Mouse (Mus musculus): ENCODE measurements at regions not wholly inside any gene's neighbourhood (a gene's known extent, or its start where the extent isn't known, plus 50 kb on each side); places are given as distances from the start of the nearest gene placed in this dataset.

DNA sequence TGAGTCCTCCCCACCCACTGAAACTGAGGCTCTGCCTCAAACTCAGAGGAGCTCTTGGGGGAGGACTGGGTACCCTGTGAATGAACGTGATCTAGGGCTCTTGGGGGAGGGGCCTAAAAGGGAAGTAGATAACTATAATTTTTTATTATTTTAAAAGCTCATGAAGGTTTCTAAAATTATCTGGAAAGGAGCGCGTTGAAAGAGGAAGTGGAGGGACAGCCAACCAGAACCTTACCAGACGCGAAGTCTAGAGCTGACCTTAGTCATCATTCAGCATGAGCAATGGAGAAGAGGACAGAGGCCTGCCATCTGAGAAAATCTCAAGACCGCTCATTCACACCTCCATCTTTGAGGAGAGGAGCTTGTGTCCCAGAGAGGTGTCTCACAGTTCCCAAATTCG lies 98.0 kb upstream of the Atxn1 start:
- WGBS = 95% methylated on average over 7 of the region's 7 CpGs
- DNase-seq = no peak
- no peak overlapping the region for H3K9ac ChIP-seq (replicated peaks; ENCODE audit: low read length)
- no peak overlapping the region for H3K27ac ChIP-seq (replicated peaks; ENCODE audit: low read depth, low read length)
- H3K4me3 ChIP-seq (replicated peaks; ENCODE audit: low read depth, low read length) = no peak overlapping the region
- no peaks in the 10 kb centered on the region for H3K27me3 ChIP-seq (ENCODE audit: control insufficient read depth, insufficient read depth, low read length)
- no peak for ATAC-seq (ENCODE audit: low FRiP score, low TSS enrichment)
- no peaks in the 10 kb centered on the region for H3K9me3 ChIP-seq (ENCODE audit: control insufficient read depth, low read length)
- no peaks in the 10 kb centered on the region for H3K4me1 ChIP-seq (ENCODE audit: control insufficient read depth, insufficient read depth, low read length)
- no peaks in the 10 kb centered on the region for H3K36me3 ChIP-seq (ENCODE audit: control insufficient read depth, insufficient read depth, low read length)
- no peak overlapping the region for H3K4me2 ChIP-seq (ENCODE audit: low read length)

DNA sequence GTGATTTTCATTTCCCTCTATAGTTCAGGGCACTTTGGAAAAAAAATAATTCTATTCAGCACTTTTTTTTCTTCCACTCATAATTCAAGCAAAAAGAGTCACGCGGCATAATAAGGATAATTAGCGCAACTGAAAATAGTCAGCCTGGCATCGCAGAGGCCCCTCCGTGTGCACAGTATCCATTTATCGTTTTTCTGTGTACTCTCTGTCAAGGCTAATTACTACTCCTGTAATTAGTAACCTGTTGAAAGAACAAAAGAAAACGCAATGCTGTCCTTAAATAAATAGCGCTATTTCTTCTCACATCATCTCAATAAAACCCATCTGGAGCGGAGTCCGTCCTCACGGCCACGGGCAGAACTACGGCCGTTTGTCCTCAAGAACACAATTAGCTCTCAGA lies 95.1 kb upstream of the Atxn1 start:
- Histone ChIP-seq H3K9ac (replicated peaks; ENCODE audit: low read length) (no peak overlapping the region), H3K9me3 (ENCODE audit: control insufficient read depth, low read length) (no peaks in the 10 kb centered on the region), H3K36me3 (ENCODE audit: control insufficient read depth, insufficient read depth, low read length) (no peaks in the 10 kb centered on the region), H3K4me2 (ENCODE audit: low read length) (no peak overlapping the region), H3K4me3 (replicated peaks; ENCODE audit: low read depth, low read length) (no peak overlapping the region), H3K27ac (replicated peaks; ENCODE audit: low read depth, low read length) (no peak overlapping the region), H3K27me3 (ENCODE audit: control insufficient read depth, insufficient read depth, low read length) (no peaks in the 10 kb centered on the region), H3K4me1 (ENCODE audit: control insufficient read depth, insufficient read depth, low read length) (no peaks in the 10 kb centered on the region)
- WGBS = 92% methylated on average over 14 of the region's 14 CpGs
- ATAC-seq (ENCODE audit: low FRiP score, low TSS enrichment) = no peak
- DNase-seq = no peak

- no peaks in the 10 kb centered on the region for H3K36me3 ChIP-seq (ENCODE audit: control insufficient read depth, insufficient read depth, low read length)
- H3K4me2 ChIP-seq (ENCODE audit: low read length) = no peak overlapping the region
- no peaks in the 10 kb centered on the region for H3K27me3 ChIP-seq (ENCODE audit: control insufficient read depth, insufficient read depth, low read length)
- H3K4me3 ChIP-seq (replicated peaks; ENCODE audit: low read depth, low read length) = no peak overlapping the region
- no peak for ATAC-seq (ENCODE audit: low FRiP score, low TSS enrichment)
- WGBS = 71% methylated on average over 7 of the region's 7 CpGs
- H3K9me3 ChIP-seq (ENCODE audit: control insufficient read depth, low read length) = no peaks in the 10 kb centered on the region
- DNase-seq = no peak
- H3K9ac ChIP-seq (replicated peaks; ENCODE audit: low read length) = no peak overlapping the region
- no peak overlapping the region for H3K27ac ChIP-seq (replicated peaks; ENCODE audit: low read depth, low read length)
- no peaks in the 10 kb centered on the region for H3K4me1 ChIP-seq (ENCODE audit: control insufficient read depth, insufficient read depth, low read length)
Observed at GRCm38 (mm10) chr13:46058862-46059261, 94.1 kb upstream of the Atxn1 start.

DNA sequence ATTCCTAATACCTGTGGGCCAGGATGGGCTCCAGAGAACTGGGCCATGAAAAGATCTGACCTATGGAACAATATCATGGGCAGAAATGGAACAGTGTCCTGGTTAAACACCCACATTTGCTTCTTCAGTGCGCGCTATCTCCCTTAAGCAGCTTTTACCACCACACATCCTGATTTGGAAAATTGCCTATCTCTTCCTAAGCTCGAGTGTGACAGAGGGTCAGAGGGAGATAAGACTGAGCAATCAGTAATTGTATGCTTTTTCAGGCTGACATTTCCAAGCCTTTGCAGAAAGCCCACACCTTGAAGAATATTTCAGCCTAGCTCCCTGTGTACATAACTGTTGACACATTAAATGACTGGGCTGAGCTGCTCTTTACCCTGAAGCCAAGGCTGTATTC lies 93.5 kb upstream of the Atxn1 start:
- no peak overlapping the region for H3K4me2 ChIP-seq (ENCODE audit: low read length)
- H3K36me3 ChIP-seq (ENCODE audit: control insufficient read depth, insufficient read depth, low read length) = no peaks in the 10 kb centered on the region
- no peaks in the 10 kb centered on the region for H3K9me3 ChIP-seq (ENCODE audit: control insufficient read depth, low read length)
- DNase-seq = no peak
- 84% methylated on average over 3 of the region's 3 CpGs for WGBS
- H3K9ac ChIP-seq (replicated peaks; ENCODE audit: low read length) = no peak overlapping the region
- H3K27ac ChIP-seq (replicated peaks; ENCODE audit: low read depth, low read length) = no peak overlapping the region
- no peaks in the 10 kb centered on the region for H3K4me1 ChIP-seq (ENCODE audit: control insufficient read depth, insufficient read depth, low read length)
- H3K27me3 ChIP-seq (ENCODE audit: control insufficient read depth, insufficient read depth, low read length) = no peaks in the 10 kb centered on the region
- ATAC-seq (ENCODE audit: low FRiP score, low TSS enrichment) = no peak
- no peak overlapping the region for H3K4me3 ChIP-seq (replicated peaks; ENCODE audit: low read depth, low read length)

- H3K36me3 ChIP-seq (ENCODE audit: control insufficient read depth, insufficient read depth, low read length) = no peaks in the 10 kb centered on the region
- no peaks in the 10 kb centered on the region for H3K4me1 ChIP-seq (ENCODE audit: control insufficient read depth, insufficient read depth, low read length)
- no peaks in the 10 kb centered on the region for H3K9me3 ChIP-seq (ENCODE audit: control insufficient read depth, low read length)
- no peak overlapping the region for H3K9ac ChIP-seq (replicated peaks; ENCODE audit: low read length)
- no peak overlapping the region for H3K27ac ChIP-seq (replicated peaks; ENCODE audit: low read depth, low read length)
- no peak overlapping the region for H3K4me2 ChIP-seq (ENCODE audit: low read length)
- no peak overlapping the region for H3K4me3 ChIP-seq (replicated peaks; ENCODE audit: low read depth, low read length)
- ATAC-seq (ENCODE audit: low FRiP score, low TSS enrichment) = no peak
- no peaks in the 10 kb centered on the region for H3K27me3 ChIP-seq (ENCODE audit: control insufficient read depth, insufficient read depth, low read length)
- DNase-seq = no peak
- WGBS = 87% methylated on average over 3 of the region's 3 CpGs
Observed at GRCm38 (mm10) chr13:46055410-46055809, 90.6 kb upstream of the Atxn1 start.

DNA sequence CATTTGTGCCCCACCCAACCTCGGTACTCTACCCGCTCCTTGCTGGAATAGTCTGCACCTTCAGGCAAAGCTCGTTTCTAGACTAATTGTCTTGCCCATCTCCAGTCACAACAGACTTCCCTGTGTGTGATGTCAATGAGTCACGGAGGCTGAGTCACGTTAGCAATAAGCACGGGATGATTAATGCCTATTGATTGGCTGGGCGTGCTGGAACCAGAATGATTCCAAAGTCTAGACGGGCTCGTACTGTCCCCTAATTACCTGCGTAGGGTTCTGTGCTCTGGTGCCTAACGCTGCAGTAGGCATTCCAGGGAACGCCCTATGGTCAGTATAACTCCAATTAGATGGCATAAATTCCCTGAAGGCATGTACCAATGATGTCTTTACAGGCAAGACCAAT lies 78.8 kb upstream of the Atxn1 start:
- Histone ChIP-seq H3K4me3 (replicated peaks; ENCODE audit: low read depth, low read length) (no peak overlapping the region), H3K9ac (replicated peaks; ENCODE audit: low read length) (no peak overlapping the region), H3K4me1 (ENCODE audit: control insufficient read depth, insufficient read depth, low read length) (peaks cover 4% of the 10 kb centered on the region; the same call in 1 of the 2 replicates), H3K4me2 (ENCODE audit: low read length) (no peak overlapping the region), H3K36me3 (ENCODE audit: control insufficient read depth, insufficient read depth, low read length) (no peaks in the 10 kb centered on the region), H3K9me3 (ENCODE audit: control insufficient read depth, low read length) (no peaks in the 10 kb centered on the region), H3K27ac (replicated peaks; ENCODE audit: low read depth, low read length) (no peak overlapping the region), H3K27me3 (ENCODE audit: control insufficient read depth, insufficient read depth, low read length) (no peaks in the 10 kb centered on the region)
- DNase-seq = no peak
- no peak for ATAC-seq (ENCODE audit: low FRiP score, low TSS enrichment)
- WGBS = 68% methylated on average over 12 of the region's 12 CpGs

- Histone ChIP-seq H3K4me2 (ENCODE audit: low read length) (no peak overlapping the region), H3K9me3 (ENCODE audit: control insufficient read depth, low read length) (no peaks in the 10 kb centered on the region), H3K27ac (replicated peaks; ENCODE audit: low read depth, low read length) (no peak overlapping the region), H3K9ac (replicated peaks; ENCODE audit: low read length) (no peak overlapping the region), H3K27me3 (ENCODE audit: control insufficient read depth, insufficient read depth, low read length) (no peaks in the 10 kb centered on the region), H3K4me3 (replicated peaks; ENCODE audit: low read depth, low read length) (no peak overlapping the region), H3K36me3 (ENCODE audit: control insufficient read depth, insufficient read depth, low read length) (no peaks in the 10 kb centered on the region), H3K4me1 (ENCODE audit: control insufficient read depth, insufficient read depth, low read length) (peaks cover 6% of the 10 kb centered on the region; the same call in 1 of the 2 replicates)
- ATAC-seq (ENCODE audit: low FRiP score, low TSS enrichment) = no peak
- WGBS = 37% methylated on average over 10 of the region's 10 CpGs
- no peak for DNase-seq
Observed at GRCm38 (mm10) chr13:46043016-46043415, 78.2 kb upstream of the Atxn1 start.

DNA sequence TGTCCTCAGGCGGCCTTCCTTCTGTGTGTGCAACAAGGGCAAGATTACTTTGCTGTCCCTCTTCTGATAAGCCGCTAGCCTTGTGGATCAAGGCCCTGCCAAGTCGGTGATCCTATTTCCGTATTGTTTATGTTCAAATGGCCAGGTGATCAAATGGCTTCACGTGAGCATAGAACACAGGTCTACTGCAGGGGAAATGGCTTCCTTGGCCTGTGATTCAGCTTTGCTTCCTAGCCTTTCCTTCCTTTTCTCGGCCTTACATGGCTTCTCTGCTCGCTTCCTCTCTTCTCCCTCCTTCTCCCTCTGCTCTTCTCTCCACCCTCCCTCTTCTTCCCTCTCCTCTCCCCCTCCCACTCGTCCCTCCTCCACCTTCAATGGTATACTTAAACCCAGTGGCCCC lies 77.4 kb upstream of the Atxn1 start:
- H3K4me1 ChIP-seq (ENCODE audit: control insufficient read depth, insufficient read depth, low read length) = peaks cover 6% of the 10 kb centered on the region; the same call in 1 of the 2 replicates
- WGBS = 86% methylated on average over 8 of the region's 8 CpGs

GRCm38 (mm10) chr13:46041475-46041874 lies 76.7 kb upstream of the Atxn1 start:
- Histone ChIP-seq H3K4me2 (ENCODE audit: low read length) (no peak overlapping the region), H3K27me3 (ENCODE audit: control insufficient read depth, insufficient read depth, low read length) (no peaks in the 10 kb centered on the region), H3K9ac (replicated peaks; ENCODE audit: low read length) (no peak overlapping the region), H3K4me3 (replicated peaks; ENCODE audit: low read depth, low read length) (no peak overlapping the region), H3K4me1 (ENCODE audit: control insufficient read depth, insufficient read depth, low read length) (peaks cover 6% of the 10 kb centered on the region; the same call in 1 of the 2 replicates), H3K9me3 (ENCODE audit: control insufficient read depth, low read length) (no peaks in the 10 kb centered on the region), H3K36me3 (ENCODE audit: control insufficient read depth, insufficient read depth, low read length) (no peaks in the 10 kb centered on the region), H3K27ac (replicated peaks; ENCODE audit: low read depth, low read length) (no peak overlapping the region)
- no peak for DNase-seq
- ATAC-seq (ENCODE audit: low FRiP score, low TSS enrichment) = no peak
- WGBS = 67% methylated on average over 4 of the region's 4 CpGs

More for the DNA sequence above, 77.4 kb upstream of the Atxn1 start:
- Histone ChIP-seq H3K36me3 (ENCODE audit: control insufficient read depth, insufficient read depth, low read length) (no peaks in the 10 kb centered on the region), H3K9me3 (ENCODE audit: control insufficient read depth, low read length) (no peaks in the 10 kb centered on the region), H3K27me3 (ENCODE audit: control insufficient read depth, insufficient read depth, low read length) (no peaks in the 10 kb centered on the region), H3K4me2 (ENCODE audit: low read length) (no peak overlapping the region), H3K27ac (replicated peaks; ENCODE audit: low read depth, low read length) (no peak overlapping the region), H3K9ac (replicated peaks; ENCODE audit: low read length) (no peak overlapping the region), H3K4me3 (replicated peaks; ENCODE audit: low read depth, low read length) (no peak overlapping the region)
- no peak for DNase-seq
- no peak for ATAC-seq (ENCODE audit: low FRiP score, low TSS enrichment)

Measured in midbrain, embryonic 14.5 days (tissue).